Mouse (Mus musculus) granulocyte monocyte progenitor cell, adult 5-6 weeks (primary cell): ENCODE results near the gene Pde5a. TPM values are rescaled to one million over a fixed set of nuclear protein-coding genes. Genes with fewer than 3 reads are reported as not detected.

Source experiments
- total RNA-seq, 2 experiments: library from RNA; stranded (forward) in 1 of 2; stranded (reverse) in 1 of 2; fragments of 200-712, 200-1000 nt in 1 of 2; fragments of >200 nt in 1 of 2; fragmentation: Nextera tagmentation in 1 of 2; gene quantifications; 2 replicates each; pipeline ENCODE4 v1.2.3; 2014 to 2017

The Pde5a gene
- total RNA-seq, 2 experiments from 2014 or later: 0.95 to 1.3 TPM

Other genes starting within 250 kb of the Pde5a start
- 11.1 and 14.9 TPM in 2 replicates for gene Fnbp1l, start 109.2 kb upstream of the Pde5a start, total RNA-seq (2014; fragmentation: Nextera tagmentation)
- gene Fnbp1l, start 109.2 kb upstream of the Pde5a start, total RNA-seq (2017): 11.8 and 13.3 TPM in 2 replicates
- not detected in 2 replicates for gene Fabp2, start 166.1 kb downstream of the Pde5a start, total RNA-seq (2014; fragmentation: Nextera tagmentation)
- gene Fabp2, start 166.1 kb downstream of the Pde5a start, total RNA-seq (2017): not detected in 2 replicates
- gene Gm10959, start 190.4 kb downstream of the Pde5a start, total RNA-seq (2014; fragmentation: Nextera tagmentation): not detected in 2 replicates
- not detected in 2 replicates for gene Gm10959, start 190.4 kb downstream of the Pde5a start, total RNA-seq (2017)
- gene 1810037I17Rik, start 195.3 kb downstream of the Pde5a start, total RNA-seq (2014; fragmentation: Nextera tagmentation): 87.5 and 95.1 TPM in 2 replicates
- gene 1810037I17Rik, start 195.3 kb downstream of the Pde5a start, total RNA-seq (2017): 34.8 and 40.8 TPM in 2 replicates